Mouse (Mus musculus) limb, embryonic 11.5 days (tissue): ENCODE data around the gene Cfl2. TPM values are rescaled to one million over a fixed set of nuclear protein-coding genes. Genes with fewer than 3 reads are reported as not detected.
"Not testable (repeated sequence)": the region's sequence is repeated elsewhere in the genome, so short reads cannot be mapped to it uniquely, and the experiment has no call there.

Experiments used
- ATAC-seq: fragments of 200-750 bp; cut with Nextera tagmentation; 2 replicates; pipeline ENCODE4 v1.8.0; 2017; ENCODE audit warnings: low read depth; ENCODE audit not compliant: insufficient number of reproducible peaks, low FRiP score, low TSS enrichment
- DNase-seq: peaks from one replicate; pipeline ENCODE4 v3.0.0-alpha.2; 2015; ENCODE audit warnings: low spot score
- H3K27ac ChIP-seq: fragments of 300-500 bp; sonication (generic); replicated peaks from 2 replicates; pipeline ENCODE4 v1.5.1; 2014; ENCODE audit warnings: low read depth, mild to moderate bottlenecking, low read length
- H3K27me3 ChIP-seq: fragments of 300-500 bp; sonication (generic); 2 replicates; pipeline ENCODE4 v1.6.1; 2014; ENCODE audit warnings: mild to moderate bottlenecking, low read length, mixed read lengths; ENCODE audit not compliant: control insufficient read depth, insufficient read depth
- H3K36me3 ChIP-seq: fragments of 300-500 bp; sonication (generic); 2 replicates; pipeline ENCODE4 v1.6.1; 2014; ENCODE audit warnings: mild to moderate bottlenecking, low read length, moderate library complexity, mixed read lengths; ENCODE audit not compliant: control insufficient read depth, insufficient read depth
- H3K4me1 ChIP-seq: fragments of 300-500 bp; sonication (generic); 2 replicates; pipeline ENCODE4 v1.6.1; 2014; ENCODE audit warnings: low read length, mixed read lengths; ENCODE audit not compliant: control insufficient read depth, insufficient read depth
- H3K4me2 ChIP-seq: fragments of 300-500 bp; sonication (generic); 2 replicates; pipeline ENCODE4 v1.6.1; 2014; ENCODE audit warnings: low read depth, mild to moderate bottlenecking, moderate library complexity; ENCODE audit not compliant: severe bottlenecking
- H3K4me3 ChIP-seq: fragments of 300-500 bp; sonication (generic); 2 replicates; pipeline ENCODE4 v1.5.1; 2014; ENCODE audit warnings: low read depth, low read length
- H3K9ac ChIP-seq: fragments of 300-500 bp; sonication (generic); 2 replicates; pipeline ENCODE4 v1.6.1; 2014; ENCODE audit warnings: mild to moderate bottlenecking, low read length
- H3K9me3 ChIP-seq: fragments of 300-500 bp; sonication (generic); 2 replicates; pipeline ENCODE4 v1.6.1; 2016; ENCODE audit warnings: low read length; ENCODE audit not compliant: control insufficient read depth
- WGBS: fragments of 180-500 bp; shearing (Covaris S2); extraction: QIAGEN DNeasy Blood & Tissue Kit; methylation state at CpG from one replicate; pipeline ENCODE4 v1.1.7; 2014; 5-methylcytosine and 5-hydroxymethylcytosine counted together
- polyA plus RNA-seq: library from polyadenylated mRNA; unstranded; fragments of >200 nt; fragmentation: Nextera tagmentation; extraction: Ambion mirVana; gene quantifications from 2 replicates; pipeline ENCODE4 v1.2.1, GENCODE M21; 2014

Cfl2 gene
- polyA plus RNA-seq, 1 experiment from 2014 or later: 158 TPM

- Histone ChIP-seq H3K27me3 (no peaks in the 10 kb centered on the region), H3K36me3 (no peaks in the 10 kb centered on the region), H3K9ac (no peak overlapping the region), H3K9me3 (no peaks in the 10 kb centered on the region), H3K27ac (no peak overlapping the region), H3K4me3 (no peak overlapping the region), H3K4me2 (no peak overlapping the region), H3K4me1 (peaks cover 3% of the 10 kb centered on the region; the same call in 1 of the 2 replicates)
- 80% methylated on average over 18 of the region's 18 CpGs for WGBS
- ATAC-seq (no peak), DNase-seq (no peak)
Measured at GRCm38 (mm10) chr12:54835608-54836570, 26.8 kb downstream of the Cfl2 start.

- Histone ChIP-seq H3K36me3 (no peaks in the 10 kb centered on the region), H3K4me1 (peaks cover 3% of the 10 kb centered on the region; the same call in 1 of the 2 replicates), H3K27ac (no peak overlapping the region), H3K4me3 (0 out of 2 replicates have a peak overlapping the region, but pooled peaks have one; percentile 0), H3K9me3 (no peaks in the 10 kb centered on the region), H3K27me3 (no peaks in the 10 kb centered on the region), H3K4me2 (peak overlapping the region; percentile 3; the same call in 1 of the 2 replicates), H3K9ac (no peak overlapping the region)
- DNase-seq (peak; percentile 91), ATAC-seq (peak; percentile 93)
- WGBS: 15% methylated on average over 11 of the region's 11 CpGs
Measured at GRCm38 (mm10) chr12:54834925-54835447, 27.7 kb downstream of the Cfl2 start.

GRCm38 (mm10) chr12:54833856-54834399 lies 28.7 kb downstream of the Cfl2 start:
- H3K27me3 ChIP-seq: no peaks in the 10 kb centered on the region
- no peak overlapping the region for H3K27ac ChIP-seq
- H3K9me3 ChIP-seq: no peaks in the 10 kb centered on the region
- ATAC-seq: no peak
- H3K4me1 ChIP-seq: peaks cover 3% of the 10 kb centered on the region; the same call in 1 of the 2 replicates
- no peak overlapping the region for H3K9ac ChIP-seq
- H3K4me3 ChIP-seq: no peak overlapping the region
- H3K36me3 ChIP-seq: no peaks in the 10 kb centered on the region
- 71% methylated on average over 9 of the region's 9 CpGs for WGBS
- no peak overlapping the region for H3K4me2 ChIP-seq
- DNase-seq: no peak

- not testable (repeated sequence) for H3K27me3 ChIP-seq, H3K9ac ChIP-seq, H3K4me2 ChIP-seq, H3K4me3 ChIP-seq, DNase-seq, H3K36me3 ChIP-seq, H3K27ac ChIP-seq, H3K4me1 ChIP-seq, H3K9me3 ChIP-seq, ATAC-seq
- 82% methylated on average over 1 of the region's 1 CpGs for WGBS
Measured at GRCm38 (mm10) chr12:54831927-54832326, 30.8 kb downstream of the Cfl2 start.

- 13% methylated on average over 6 of the region's 6 CpGs for WGBS
Measured at GRCm38 (mm10) chr12:54830574-54830973, 32.1 kb downstream of the Cfl2 start.

GRCm38 (mm10) chr12:54829876-54830275 lies 32.8 kb downstream of the Cfl2 start:
- ATAC-seq: no peak
- no peak overlapping the region for H3K4me2 ChIP-seq
- DNase-seq: no peak
- no peak overlapping the region for H3K4me3 ChIP-seq
- H3K36me3 ChIP-seq: no peaks in the 10 kb centered on the region
- no peak overlapping the region for H3K27ac ChIP-seq
- no peaks in the 10 kb centered on the region for H3K4me1 ChIP-seq
- no peaks in the 10 kb centered on the region for H3K27me3 ChIP-seq
- H3K9ac ChIP-seq: no peak overlapping the region
- WGBS: 56% methylated on average over 5 of the region's 5 CpGs
- no peaks in the 10 kb centered on the region for H3K9me3 ChIP-seq

More at GRCm38 (mm10) chr12:54830574-54830973, 32.1 kb downstream of the Cfl2 start:
- no peak overlapping the region for H3K4me3 ChIP-seq
- H3K27ac ChIP-seq: no peak overlapping the region
- 0 out of 2 replicates have a peak, but pooled peaks have one; percentile 61 for ATAC-seq
- H3K9ac ChIP-seq: no peak overlapping the region
- H3K4me1 ChIP-seq: no peaks in the 10 kb centered on the region
- no peaks in the 10 kb centered on the region for H3K9me3 ChIP-seq
- H3K27me3 ChIP-seq: no peaks in the 10 kb centered on the region
- H3K36me3 ChIP-seq: no peaks in the 10 kb centered on the region
- peak; percentile 85 for DNase-seq
- no peak overlapping the region for H3K4me2 ChIP-seq

GRCm38 (mm10) chr12:54828043-54828442 lies 34.6 kb downstream of the Cfl2 start:
- Histone ChIP-seq H3K27me3 (no peaks in the 10 kb centered on the region), H3K36me3 (no peaks in the 10 kb centered on the region), H3K9ac (no peak overlapping the region), H3K27ac (no peak overlapping the region), H3K4me2 (no peak overlapping the region), H3K9me3 (no peaks in the 10 kb centered on the region), H3K4me1 (no peaks in the 10 kb centered on the region), H3K4me3 (no peak overlapping the region)
- no peak for DNase-seq
- WGBS: 71% methylated on average over 1 of the region's 1 CpGs
- ATAC-seq: no peak

GRCm38 (mm10) chr12:54825202-54825601 lies 37.5 kb downstream of the Cfl2 start:
- H3K27ac ChIP-seq: no peak overlapping the region
- no peak overlapping the region for H3K4me3 ChIP-seq
- no peak for ATAC-seq
- DNase-seq: no peak
- no peaks in the 10 kb centered on the region for H3K4me1 ChIP-seq
- H3K9me3 ChIP-seq: no peaks in the 10 kb centered on the region
- no peak overlapping the region for H3K9ac ChIP-seq
- H3K4me2 ChIP-seq: no peak overlapping the region
- no peaks in the 10 kb centered on the region for H3K36me3 ChIP-seq
- H3K27me3 ChIP-seq: no peaks in the 10 kb centered on the region
- 96% methylated on average over 3 of the region's 3 CpGs for WGBS
